Mouse (Mus musculus) left cerebral cortex, adult 18-20 months (tissue): Measurements from ENCODE around the gene Drp2. TPM values are rescaled to one million over a fixed set of nuclear protein-coding genes. Genes with fewer than 3 reads are reported as not detected.

Experiments used
- total RNA-seq, 2 experiments: library from RNA; stranded (reverse); gene quantifications; 2 replicates each; pipeline ENCODE4 v1.2.3; 2021

The Drp2 gene
- total RNA-seq, 2 experiments from 2014 or later: 49.4 to 55.2 TPM

Other genes with a start within 250 kb of the Drp2 start
- 1 to 10 TPM; 1.3 to 1.8 TPM for gene Xkrx, start 242.5 kb upstream of the Drp2 start, total RNA-seq
- not detected for gene Arl13a, start 217.1 kb upstream of the Drp2 start, total RNA-seq
- gene Nox1, start 182.6 kb upstream of the Drp2 start, total RNA-seq: not detected
- gene Trmt2b, start 127.6 kb upstream of the Drp2 start, total RNA-seq: 10 to 100 TPM in 1 of 2 experiments, 1 to 10 TPM in 1; 9.8 to 11.6 TPM
- gene Tmem35a, start 109.3 kb upstream of the Drp2 start, total RNA-seq: 10 to 100 TPM; 64.0 to 64.1 TPM
- under 1 TPM; 0.37 to 0.44 TPM for gene Cenpi, start 96.5 kb upstream of the Drp2 start, total RNA-seq
- not detected for gene Taf7l, start 71.9 kb downstream of the Drp2 start, total RNA-seq
- gene Timm8a1, start 137.3 kb downstream of the Drp2 start, total RNA-seq: 10 to 100 TPM; 14.2 to 18.6 TPM
- 1 to 10 TPM in 1 of 2 experiments, under 1 TPM in 1; 0.89 to 1.3 TPM for gene Btk, start 179.0 kb downstream of the Drp2 start, total RNA-seq
- gene Rpl36a, start 181.1 kb downstream of the Drp2 start, total RNA-seq: 100 to 1,000 TPM; 131 to 132 TPM
- gene Gla, start 196.6 kb downstream of the Drp2 start, total RNA-seq: 10 to 100 TPM; 11.4 to 12.1 TPM
- gene Hnrnph2, start 196.6 kb downstream of the Drp2 start, total RNA-seq: 100 to 1,000 TPM; 161 to 167 TPM